Mouse (Mus musculus) midbrain, embryonic 13.5 days (tissue): ENCODE measurements around the gene Siae. TPM values are rescaled to one million over a fixed set of nuclear protein-coding genes. Genes with fewer than 3 reads are reported as not detected.

Source experiments
- ATAC-seq: fragments of 200-750 bp; cut with Nextera tagmentation; 2 replicates; pipeline ENCODE4 v1.8.0; 2017; ENCODE audit warnings: mild to moderate bottlenecking, moderate TSS enrichment, moderate library complexity
- H3K27ac ChIP-seq: fragments of 300-500 bp; sonication (generic); 2 replicates; pipeline ENCODE4 v1.5.1; 2015; ENCODE audit warnings: inconsistent platforms, mild to moderate bottlenecking, moderate library complexity
- H3K27me3 ChIP-seq: fragments of 300-500 bp; sonication (generic); 2 replicates; pipeline ENCODE4 v1.6.1; 2015; ENCODE audit warnings: mild to moderate bottlenecking, inconsistent platforms
- H3K36me3 ChIP-seq: fragments of 300-500 bp; sonication (generic); 2 replicates; pipeline ENCODE4 v1.6.1; 2015; ENCODE audit warnings: mild to moderate bottlenecking, inconsistent platforms
- H3K4me1 ChIP-seq: fragments of 300-500 bp; sonication (generic); replicated peaks from 2 replicates; pipeline ENCODE4 v1.6.1; 2015; ENCODE audit warnings: inconsistent platforms
- H3K4me2 ChIP-seq: fragments of 300-500 bp; sonication (generic); replicated peaks from 2 replicates; pipeline ENCODE4 v1.6.1; 2015; ENCODE audit warnings: moderate library complexity, mild to moderate bottlenecking, inconsistent platforms
- H3K4me3 ChIP-seq: fragments of 300-500 bp; sonication (generic); replicated peaks from 2 replicates; pipeline ENCODE4 v1.5.1; 2015; ENCODE audit warnings: mild to moderate bottlenecking, inconsistent platforms
- H3K9ac ChIP-seq: fragments of 300-500 bp; sonication (generic); replicated peaks from 2 replicates; pipeline ENCODE4 v1.6.1; 2015; ENCODE audit warnings: mild to moderate bottlenecking, inconsistent platforms
- H3K9me3 ChIP-seq: fragments of 300-500 bp; sonication (generic); 2 replicates; pipeline ENCODE4 v1.6.1; 2016; ENCODE audit warnings: mild to moderate bottlenecking, inconsistent platforms
- WGBS: fragments of 180-500 bp; shearing (Covaris S2); methylation state at CpG from one replicate; pipeline ENCODE4 v1.1.7; 2015; 5-methylcytosine and 5-hydroxymethylcytosine counted together
- polyA plus RNA-seq: library from polyadenylated mRNA; unstranded; fragments of >200 nt; fragmentation: Nextera tagmentation; extraction: Ambion mirVana; gene quantifications from 2 replicates; pipeline ENCODE4 v1.2.1, GENCODE M21; 2015

The Siae gene
- polyA plus RNA-seq, result 8.1 and 9.2 TPM in 2 replicates

- H3K4me3 ChIP-seq, result no peak within 1 kb of the TSS
Observed at GRCm38 (mm10) chr9:37554838-37555748, at the start of gene Siae. Siae (plus strand) TSS chr9:37555698.

GRCm38 (mm10) chr9:37506023-37506422 is 49.5 kb upstream of the Siae start:
- ATAC-seq, result no peak

More at GRCm38 (mm10) chr9:37554838-37555748, at the start of gene Siae:
- peaks cover 57% of the 10 kb centered on the region for H3K27me3 ChIP-seq
- no peak for ATAC-seq
- peaks cover 20% of the 10 kb centered on the region for H3K4me1 ChIP-seq
- 28% methylated on average over 7 of the region's 7 CpGs for WGBS
- no peak within 1 kb of the TSS for H3K9ac ChIP-seq
- H3K36me3 ChIP-seq, result no peaks in the 10 kb centered on the region
- no peak within 1 kb of the TSS for H3K27ac ChIP-seq
- H3K4me2 ChIP-seq, result no peak within 1 kb of the TSS
- no peaks in the 10 kb centered on the region for H3K9me3 ChIP-seq

GRCm38 (mm10) chr9:37512097-37512496 is 43.4 kb upstream of the Siae start:
- Histone ChIP-seq H3K27me3 (no peaks in the 10 kb centered on the region), H3K4me3 (no peak overlapping the region), H3K27ac (no peak overlapping the region), H3K4me2 (no peak overlapping the region), H3K9ac (no peak overlapping the region), H3K36me3 (no peaks in the 10 kb centered on the region), H3K4me1 (0 out of 2 replicates have a peak, but pooled peaks cover 2% of the 10 kb centered on the region), H3K9me3 (no peaks in the 10 kb centered on the region)
- 94% methylated on average over 2 of the region's 2 CpGs for WGBS
- no peak for ATAC-seq

More at GRCm38 (mm10) chr9:37506023-37506422, 49.5 kb upstream of the Siae start:
- WGBS, result 93% methylated on average over 1 of the region's 1 CpGs
- no peak overlapping the region for H3K9ac ChIP-seq
- no peaks in the 10 kb centered on the region for H3K4me1 ChIP-seq
- no peak overlapping the region for H3K4me2 ChIP-seq
- H3K4me3 ChIP-seq, result no peak overlapping the region
- H3K9me3 ChIP-seq, result 0 out of 2 replicates have a peak, but pooled peaks cover 3% of the 10 kb centered on the region
- H3K27me3 ChIP-seq, result no peaks in the 10 kb centered on the region
- H3K27ac ChIP-seq, result no peak overlapping the region
- H3K36me3 ChIP-seq, result no peaks in the 10 kb centered on the region

- H3K27ac ChIP-seq, result no peak overlapping the region
- ATAC-seq, result no peak
- H3K9ac ChIP-seq, result no peak overlapping the region
- H3K27me3 ChIP-seq, result no peaks in the 10 kb centered on the region
- no peak overlapping the region for H3K4me3 ChIP-seq
- 79% methylated on average over 3 of the region's 3 CpGs for WGBS
- peaks cover 8% of the 10 kb centered on the region for H3K36me3 ChIP-seq
- H3K4me1 ChIP-seq, result 0 out of 2 replicates have a peak, but pooled peaks cover 2% of the 10 kb centered on the region
- H3K9me3 ChIP-seq, result no peaks in the 10 kb centered on the region
- no peak overlapping the region for H3K4me2 ChIP-seq
Observed at GRCm38 (mm10) chr9:37514456-37514855, 41.0 kb upstream of the Siae start.

GRCm38 (mm10) chr9:37517467-37517866 is 38.0 kb upstream of the Siae start:
- no peak overlapping the region for H3K4me3 ChIP-seq
- H3K9ac ChIP-seq, result no peak overlapping the region
- 0 out of 2 replicates have a peak, but pooled peaks cover 2% of the 10 kb centered on the region for H3K4me1 ChIP-seq
- ATAC-seq, result no peak
- no peak overlapping the region for H3K4me2 ChIP-seq
- H3K9me3 ChIP-seq, result no peaks in the 10 kb centered on the region
- H3K27ac ChIP-seq, result no peak overlapping the region
- WGBS, result 74% methylated on average over 1 of the region's 1 CpGs
- H3K36me3 ChIP-seq, result peaks cover 31% of the 10 kb centered on the region
- H3K27me3 ChIP-seq, result no peaks in the 10 kb centered on the region

- Histone ChIP-seq H3K9ac (no peak overlapping the region), H3K27me3 (no peaks in the 10 kb centered on the region), H3K4me3 (no peak overlapping the region), H3K4me2 (no peak overlapping the region), H3K36me3 (peaks cover 41% of the 10 kb centered on the region), H3K9me3 (no peaks in the 10 kb centered on the region), H3K27ac (no peak overlapping the region), H3K4me1 (0 out of 2 replicates have a peak, but pooled peaks cover 2% of the 10 kb centered on the region)
- 95% methylated on average over 8 of the region's 8 CpGs for WGBS
- ATAC-seq, result no peak
Observed at GRCm38 (mm10) chr9:37518991-37519390, 36.5 kb upstream of the Siae start.

- peaks cover 48% of the 10 kb centered on the region for H3K36me3 ChIP-seq
- 93% methylated on average over 2 of the region's 2 CpGs for WGBS
Observed at GRCm38 (mm10) chr9:37519995-37520394, 35.5 kb upstream of the Siae start.

GRCm38 (mm10) chr9:37525461-37525860 is 30.0 kb upstream of the Siae start:
- Histone ChIP-seq H3K9ac (no peak overlapping the region), H3K4me2 (no peak overlapping the region), H3K4me3 (no peak overlapping the region), H3K36me3 (peaks cover 36% of the 10 kb centered on the region), H3K4me1 (peaks cover 26% of the 10 kb centered on the region), H3K9me3 (no peaks in the 10 kb centered on the region), H3K27ac (no peak overlapping the region), H3K27me3 (peaks cover 54% of the 10 kb centered on the region)
- no peak for ATAC-seq
- WGBS, result 87% methylated on average over 2 of the region's 2 CpGs

More at GRCm38 (mm10) chr9:37519995-37520394, 35.5 kb upstream of the Siae start:
- Histone ChIP-seq H3K9me3 (no peaks in the 10 kb centered on the region), H3K4me1 (0 out of 2 replicates have a peak, but pooled peaks cover 2% of the 10 kb centered on the region), H3K27ac (no peak overlapping the region), H3K4me3 (no peak overlapping the region), H3K9ac (no peak overlapping the region), H3K27me3 (no peaks in the 10 kb centered on the region), H3K4me2 (no peak overlapping the region)
- no peak for ATAC-seq

- no peak overlapping the region; the same call in 1 of the 2 replicates for H3K4me2 ChIP-seq
- 21% methylated on average over 21 of the region's 21 CpGs for WGBS
- peaks cover 66% of the 10 kb centered on the region for H3K27me3 ChIP-seq
- H3K36me3 ChIP-seq, result peaks cover 28% of the 10 kb centered on the region
- H3K9me3 ChIP-seq, result no peaks in the 10 kb centered on the region
- peaks cover 36% of the 10 kb centered on the region for H3K4me1 ChIP-seq
- peak; percentile 21; the same call in 1 of the 2 replicates for ATAC-seq
- no peak overlapping the region for H3K4me3 ChIP-seq
- no peak overlapping the region for H3K9ac ChIP-seq
- H3K27ac ChIP-seq, result no peak overlapping the region
Observed at GRCm38 (mm10) chr9:37526443-37527395, 28.8 kb upstream of the Siae start.

GRCm38 (mm10) chr9:37527396-37528224 is 27.9 kb upstream of the Siae start, which contains the start of gene Esam:
Esam (plus strand) TSS chr9:37528078.
- Histone ChIP-seq H3K27ac (no peak within 1 kb of the TSS), H3K4me2 (peak within 1 kb of the TSS; percentile 21), H3K4me1 (peaks cover 36% of the 10 kb centered on the region), H3K9me3 (no peaks in the 10 kb centered on the region), H3K36me3 (peaks cover 22% of the 10 kb centered on the region), H3K27me3 (peaks cover 73% of the 10 kb centered on the region), H3K4me3 (0 out of 2 replicates have a peak within 1 kb of the TSS, but pooled peaks have one; percentile 6), H3K9ac (no peak within 1 kb of the TSS; the same call in 1 of the 2 replicates)
- peak; percentile 32; the same call in 1 of the 2 replicates for ATAC-seq
- 4% methylated on average over 41 of the region's 41 CpGs for WGBS
